Mouse (Mus musculus) T-helper 1 cell (primary cell): ENCODE data around the gene Gal3st4.

Source experiments
- in situ Hi-C: fragments of 300-600 bp; cut with MboI, MseI; formaldehyde crosslinking; loops from one replicate; pipeline ENCODE4 v1.15.1; 2025; ENCODE audit warnings: high pct_unique_total_duplicates

The Gal3st4 gene

GRCm38 (mm10) chr5:138262582-138263240 lies 9.9 kb downstream of the Gal3st4 start:
- in situ Hi-C loops = no loop called here

GRCm38 (mm10) chr5:138262001-138262400 lies 10.6 kb downstream of the Gal3st4 start:
- in situ Hi-C loops = no loop called here

DNA sequence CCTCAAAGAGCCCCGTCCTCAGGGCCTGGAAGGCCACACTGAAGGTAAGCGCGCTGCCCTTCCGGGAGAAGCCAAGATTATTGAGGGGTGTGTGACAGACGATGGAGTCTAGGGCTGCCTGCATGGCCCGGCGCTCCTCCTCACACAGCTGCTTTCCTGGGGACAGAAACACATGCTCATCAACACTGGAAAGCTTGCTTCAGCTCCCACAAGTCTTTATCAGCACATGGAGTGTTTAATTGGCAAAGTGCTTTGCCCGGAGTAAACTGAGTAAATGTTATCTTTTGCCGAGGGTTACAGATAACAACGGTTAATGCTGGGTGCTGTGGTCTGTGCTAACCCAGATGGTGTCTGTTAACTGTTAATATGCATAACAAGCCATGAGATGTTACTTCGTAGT lies 11.8 kb downstream of the Gal3st4 start:
- in situ Hi-C loops = no loop called here

DNA sequence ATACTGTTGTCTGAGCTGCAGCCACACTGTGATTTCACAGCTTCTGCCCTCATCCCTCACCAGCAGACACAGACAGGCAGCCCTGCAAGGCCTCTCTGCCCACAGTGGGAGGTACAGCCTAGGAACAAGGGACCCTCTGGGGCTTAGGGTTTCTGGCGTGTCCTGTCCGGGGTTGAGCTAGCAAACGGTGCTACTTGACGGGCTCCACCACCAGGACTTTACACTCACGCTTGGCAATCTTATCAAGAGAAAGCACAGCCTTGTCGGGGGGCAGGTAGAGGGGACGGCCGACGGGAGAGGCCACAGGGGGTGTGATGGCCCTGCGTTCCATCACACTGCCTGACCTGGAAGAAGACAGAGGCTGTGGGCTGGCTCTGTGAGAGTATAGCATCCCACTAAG lies 12.6 kb downstream of the Gal3st4 start:
- in situ Hi-C loops = no loop called here

GRCm38 (mm10) chr5:138258993-138259392 lies 13.6 kb downstream of the Gal3st4 start:
- in situ Hi-C loops = no loop called here

DNA sequence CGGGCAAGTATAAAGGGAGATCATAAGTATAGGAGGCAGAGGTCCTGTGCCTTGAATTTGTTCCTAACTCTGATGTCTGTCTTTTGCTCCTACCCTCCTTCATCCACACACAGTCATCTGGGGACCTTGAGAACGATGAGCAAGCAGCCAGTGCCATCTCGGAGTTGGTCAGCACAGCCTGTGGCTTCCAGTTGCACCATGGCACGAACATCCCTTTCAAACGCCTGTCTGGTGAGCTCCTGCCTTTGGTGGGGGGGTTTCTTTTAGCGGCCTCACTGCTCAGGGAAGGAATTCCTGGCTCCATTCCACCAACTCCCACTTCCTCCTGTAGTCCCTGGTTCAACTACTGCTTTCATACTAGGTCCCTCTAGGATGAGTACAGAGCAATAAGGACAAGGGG lies 14.1 kb downstream of the Gal3st4 start:
- in situ Hi-C loops = no loop called here

DNA sequence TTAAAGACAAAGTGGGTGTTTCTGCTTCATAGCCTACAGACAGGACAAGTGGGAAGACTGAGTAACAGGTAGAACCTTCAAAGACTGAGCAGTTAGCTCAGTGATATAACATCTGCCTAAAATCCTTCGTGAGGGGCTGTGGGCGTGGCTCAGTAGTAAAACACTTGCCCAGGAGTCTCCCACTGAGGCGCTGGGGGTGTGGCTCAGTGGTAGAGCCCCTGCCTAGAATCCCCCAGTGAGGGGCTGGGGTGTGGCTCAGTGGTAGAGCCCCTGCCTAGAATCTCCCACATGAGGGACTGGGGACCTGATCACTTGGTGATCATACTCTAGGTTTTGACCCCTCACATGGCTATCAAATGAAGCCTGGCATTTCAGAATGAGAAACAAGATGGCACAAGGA lies 14.6 kb downstream of the Gal3st4 start:
- in situ Hi-C loops = no loop called here

- in situ Hi-C loops = no loop called here
Measured at GRCm38 (mm10) chr5:138257585-138257978, 15.1 kb downstream of the Gal3st4 start.

DNA sequence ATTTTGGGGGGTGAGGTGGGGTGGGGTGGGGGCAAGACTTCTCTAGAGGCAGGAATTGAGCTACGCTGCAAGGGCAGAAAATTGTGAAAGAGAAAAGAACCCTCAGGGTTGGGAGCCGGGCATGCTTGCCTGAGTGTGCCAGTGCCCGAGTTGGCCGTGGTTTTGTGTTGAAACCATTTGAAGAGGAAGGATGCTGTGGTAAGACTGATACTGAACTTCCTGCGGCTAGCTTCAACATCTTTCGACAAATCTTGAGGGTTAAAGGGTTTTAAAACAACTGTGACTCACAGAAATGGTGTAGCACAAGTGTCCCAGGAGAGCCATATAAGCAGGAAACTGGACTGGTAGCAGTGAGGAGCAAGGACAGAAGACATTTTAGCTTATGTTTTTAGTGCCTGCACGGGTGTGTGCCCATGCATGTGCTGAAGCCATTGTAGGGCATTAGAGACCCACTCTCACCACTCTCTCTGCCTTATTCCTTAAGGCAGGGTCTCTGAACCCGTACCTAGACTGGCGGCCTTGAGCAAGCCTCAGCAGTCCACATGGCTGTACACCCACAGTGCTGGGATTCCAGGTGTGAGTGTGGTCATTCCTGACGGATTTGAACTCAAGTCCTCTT lies 15.6 kb downstream of the Gal3st4 start:
- in situ Hi-C loops = no loop called here

GRCm38 (mm10) chr5:138256094-138256467 lies 16.6 kb downstream of the Gal3st4 start:
- in situ Hi-C loops = no loop called here

DNA sequence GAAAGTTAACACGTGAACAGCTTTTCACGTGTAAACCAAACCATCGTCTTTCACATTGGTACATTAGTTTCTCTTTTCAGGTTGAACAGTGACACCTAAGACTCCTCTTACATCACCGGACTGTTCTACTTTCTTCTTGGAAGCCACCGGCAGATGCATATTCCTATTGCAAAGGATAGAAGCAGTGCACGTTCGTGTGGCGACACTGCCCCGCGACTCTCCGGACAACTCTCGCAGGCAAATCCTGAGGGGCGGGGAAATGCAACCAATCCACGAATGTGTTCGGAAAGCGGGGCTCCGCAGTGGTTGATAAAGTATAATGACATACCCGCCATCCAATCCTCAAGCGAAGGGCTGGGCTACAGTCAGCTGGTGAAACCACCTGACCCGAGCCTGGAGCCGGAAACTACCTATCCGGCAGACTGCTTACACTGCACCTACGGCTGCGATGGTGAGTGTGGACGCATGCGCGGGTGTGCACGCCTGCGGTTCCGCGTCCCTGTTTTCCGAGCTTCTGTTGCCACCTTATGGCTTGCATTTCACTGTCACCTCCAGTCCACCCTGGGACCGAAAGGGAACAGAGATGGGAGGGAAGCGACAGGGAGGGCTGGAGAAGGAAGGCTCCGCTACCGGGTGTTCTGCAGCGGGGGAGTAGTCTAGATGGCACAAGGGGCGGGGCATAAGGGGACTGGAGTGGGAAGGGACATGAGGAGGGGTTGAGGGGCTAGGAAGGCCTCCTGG lies 17.1 kb downstream of the Gal3st4 start, which contains the start of gene Lamtor4:
TSS of gene Lamtor4 (plus strand) at position 130 of the 741 bp plus-strand sequence.
- in situ Hi-C loops = no loop called here

DNA sequence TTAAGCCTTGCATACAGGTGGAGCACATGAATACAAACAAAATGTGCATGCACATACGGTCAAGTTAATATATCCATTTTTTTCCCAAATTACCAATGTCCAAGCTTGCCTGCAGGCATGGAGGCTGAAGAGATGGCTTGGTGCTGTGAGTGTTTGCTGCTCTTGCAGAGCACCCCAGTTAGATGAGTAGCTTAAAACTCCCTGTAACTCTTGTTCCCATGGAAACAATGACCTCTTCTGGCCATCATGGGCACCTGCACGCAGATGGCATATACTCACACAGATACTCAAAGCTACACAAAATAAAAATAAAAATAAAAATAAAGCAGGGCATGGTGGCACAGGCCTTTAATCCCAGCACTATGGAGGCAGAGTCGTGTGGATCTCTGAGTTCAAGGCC lies 19.6 kb downstream of the Gal3st4 start:
- in situ Hi-C loops = no loop called here

DNA sequence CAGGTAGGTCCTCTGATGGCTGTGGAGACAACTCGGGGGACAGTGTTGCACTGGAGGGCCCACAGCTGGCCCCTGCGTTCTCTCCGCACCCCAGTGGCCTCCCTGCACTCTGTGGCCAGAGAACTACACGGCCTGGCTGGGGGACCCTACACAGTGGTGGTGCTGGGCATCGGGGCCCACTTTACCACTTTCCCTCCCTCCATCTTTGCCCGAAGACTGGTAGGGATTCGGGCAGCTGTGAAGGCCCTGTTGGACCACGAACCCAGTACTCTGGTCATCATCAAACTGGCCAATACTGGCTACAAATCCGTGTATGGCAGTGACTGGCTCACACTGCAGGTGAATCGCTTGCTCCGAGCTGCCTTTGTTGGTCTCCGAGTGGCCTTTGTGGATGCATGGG lies 21.5 kb downstream of the Gal3st4 start:
- in situ Hi-C loops = no loop called here

- in situ Hi-C loops = no loop called here
Measured at GRCm38 (mm10) chr5:138241511-138241910, 31.1 kb downstream of the Gal3st4 start.

GRCm38 (mm10) chr5:138234224-138234623 lies 38.4 kb downstream of the Gal3st4 start:
- in situ Hi-C loops = no loop called here

- in situ Hi-C loops = no loop called here
Measured at GRCm38 (mm10) chr5:138233778-138234177, 38.9 kb downstream of the Gal3st4 start.

DNA sequence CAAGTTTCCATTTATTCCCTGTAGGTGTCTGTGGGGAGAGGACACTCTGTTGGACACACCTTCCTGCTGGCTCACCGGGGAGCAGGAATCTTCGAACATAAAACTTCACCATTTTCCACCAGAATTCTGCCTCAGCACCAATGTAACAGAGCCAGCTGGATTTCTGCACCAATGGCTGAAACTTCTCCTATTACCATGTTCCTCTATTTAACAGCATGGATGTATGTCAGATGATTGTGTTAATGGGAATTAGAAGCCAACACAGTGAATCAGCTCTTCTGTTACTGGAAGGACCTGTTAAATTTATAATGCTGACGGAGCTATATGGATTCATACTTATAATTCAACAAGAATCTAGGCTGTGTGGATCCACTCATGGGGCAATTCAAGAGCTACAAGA lies 43.1 kb downstream of the Gal3st4 start:
- in situ Hi-C loops = no loop called here

DNA sequence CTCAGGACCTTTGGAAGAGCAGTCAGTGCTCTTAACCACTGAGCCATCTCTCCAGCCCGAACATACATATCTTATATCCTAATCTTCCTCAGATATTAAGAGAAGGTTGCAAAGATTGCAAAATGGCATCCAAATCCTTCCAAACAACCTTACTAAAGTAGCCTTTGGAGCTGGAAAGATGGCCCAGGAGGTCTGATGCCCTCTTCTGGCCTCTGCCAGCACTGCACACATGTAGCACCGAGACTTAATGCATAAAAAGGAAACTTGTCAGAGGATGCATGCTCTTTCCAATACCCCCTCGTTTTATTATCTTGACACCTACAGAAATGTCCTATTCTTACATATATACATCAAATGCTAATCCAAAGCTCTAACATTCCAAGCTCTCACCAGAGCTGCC lies 44.6 kb downstream of the Gal3st4 start:
- in situ Hi-C loops = no loop called here

GRCm38 (mm10) chr5:138227367-138227766 lies 45.3 kb downstream of the Gal3st4 start:
- in situ Hi-C loops = no loop called here

DNA sequence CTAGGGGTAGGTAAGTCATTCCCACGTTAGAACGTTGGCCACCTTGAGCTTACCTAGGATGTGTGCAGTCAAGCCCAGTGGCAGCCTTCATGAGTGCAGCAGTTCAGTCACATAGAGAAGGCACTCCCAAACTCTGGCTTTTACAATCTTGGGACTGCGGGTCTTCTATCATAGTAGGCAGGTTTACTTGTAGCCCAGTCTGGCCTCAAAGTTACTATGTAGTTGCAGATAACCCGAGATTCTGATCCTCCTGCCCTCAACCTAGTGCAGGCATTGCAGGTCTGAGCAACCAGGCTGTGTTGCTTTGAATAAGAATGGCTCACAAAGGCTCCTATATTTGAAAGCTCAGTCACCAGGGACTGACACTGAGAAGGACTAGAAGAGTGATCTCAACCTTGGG lies 46.1 kb downstream of the Gal3st4 start:
- in situ Hi-C loops = no loop called here

DNA sequence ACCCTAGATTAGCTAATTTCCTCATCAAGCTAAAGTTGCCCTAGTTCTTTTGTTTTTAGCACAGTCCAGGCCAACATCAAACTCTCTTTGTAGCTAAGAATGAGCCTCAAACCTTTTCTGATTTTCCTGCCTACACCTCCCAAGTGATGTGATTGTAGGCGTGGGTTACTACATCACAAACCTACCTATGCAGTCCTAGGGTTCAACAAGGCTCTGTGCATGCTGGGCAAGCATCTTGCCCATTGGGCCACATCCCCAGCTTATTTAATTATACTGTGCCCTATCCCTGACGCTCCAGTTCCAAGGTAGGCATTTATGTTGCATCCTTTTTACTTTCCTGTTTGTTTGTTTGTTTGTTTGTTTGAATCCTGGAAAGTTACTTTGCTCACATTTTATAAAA lies 46.9 kb downstream of the Gal3st4 start, which contains the start of gene Nxpe5:
TSS of gene Nxpe5 (plus strand) at position 199 of the 400 bp plus-strand sequence.
- in situ Hi-C loops = no loop called here

DNA sequence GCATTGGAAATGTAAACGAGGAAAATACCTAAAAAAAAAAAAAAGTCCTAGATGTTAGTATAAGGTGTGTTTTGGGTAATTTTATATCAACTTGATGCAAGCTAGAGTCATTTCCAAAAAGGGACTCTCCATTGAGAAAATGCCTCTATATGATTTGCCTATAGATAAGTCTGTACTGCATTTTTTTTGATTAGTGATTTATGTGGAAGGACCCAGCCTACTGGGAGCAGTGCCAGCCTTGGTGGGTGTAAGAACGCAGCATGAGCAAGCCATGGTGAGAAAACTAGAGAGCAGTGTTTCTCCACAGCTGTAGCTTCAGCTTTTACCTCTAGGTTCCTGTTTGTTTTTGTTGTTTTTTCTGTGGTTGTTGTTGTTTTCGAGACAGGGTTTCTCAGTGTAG lies 49.4 kb downstream of the Gal3st4 start:
- in situ Hi-C loops = no loop called here

DNA sequence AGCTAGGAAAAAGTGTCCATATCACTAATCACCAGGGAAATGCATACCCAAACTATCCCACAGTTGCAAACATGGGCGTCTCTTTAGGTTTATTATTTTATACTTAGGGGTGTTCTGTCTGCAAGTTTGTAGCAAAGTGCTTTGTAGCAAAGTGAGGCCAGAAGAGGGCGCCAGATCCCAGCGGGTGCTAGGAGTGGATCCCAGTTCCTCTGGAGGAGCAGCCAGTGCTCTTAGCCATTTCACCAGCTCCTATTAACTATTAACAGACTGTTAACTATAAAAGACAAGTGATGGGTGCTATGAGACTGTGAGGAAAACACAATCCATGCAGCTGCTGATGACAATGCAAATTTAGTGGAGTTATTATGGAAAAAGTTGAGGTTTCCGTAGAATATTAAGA lies 50.5 kb downstream of the Gal3st4 start:
- in situ Hi-C loops = no loop called here
